Mouse (Mus musculus): ENCODE measurements at regions not wholly inside any gene's neighbourhood (a gene's known extent, or its start where the extent isn't known, plus 50 kb on each side); places are given as distances from the start of the nearest gene placed in this dataset.

GRCm38 (mm10) chr2:179000448-179001081 lies 441.7 kb upstream of the Cdh4 start:
- no peak for TF ChIP-seq POLR2A (IDR thresholded peaks at IDR 0.05; ENCODE audit: extremely low read depth, insufficient read depth, low read length)
- no peak for TF ChIP-seq CTCF (IDR thresholded peaks at IDR 0.05; ENCODE audit: low read depth, low read length)

Measured in liver, adult 2 months (tissue).